Mouse (Mus musculus): ENCODE measurements around the gene Nr6a1. TPM values are rescaled to one million over a fixed set of nuclear protein-coding genes. Genes with fewer than 3 reads are reported as not detected.

The Nr6a1 gene
- polyA plus RNA-seq, 1 experiment from 2014 or later, result 1.5 TPM

- ATAC-seq (ENCODE audit: insufficient number of reproducible peaks, insufficient read depth, low FRiP score, low TSS enrichment, low read depth), result no peak
- no peaks in the 10 kb centered on the region for H3K4me1 ChIP-seq
- H3K4me3 ChIP-seq, result no peak overlapping the region
- H3K27ac ChIP-seq, result no peak overlapping the region
- 50% methylated on average over 4 of the region's 4 CpGs for WGBS
- H3K9me3 ChIP-seq, result no peaks in the 10 kb centered on the region
- no peaks in the 10 kb centered on the region for H3K27me3 ChIP-seq
- no peak overlapping the region for H3K9ac ChIP-seq
- H3K4me2 ChIP-seq, result no peak overlapping the region
- peaks cover 20% of the 10 kb centered on the region for H3K36me3 ChIP-seq
Measured at GRCm38 (mm10) chr2:38864011-38864410, 63.5 kb downstream of the Nr6a1 start.

DNA sequence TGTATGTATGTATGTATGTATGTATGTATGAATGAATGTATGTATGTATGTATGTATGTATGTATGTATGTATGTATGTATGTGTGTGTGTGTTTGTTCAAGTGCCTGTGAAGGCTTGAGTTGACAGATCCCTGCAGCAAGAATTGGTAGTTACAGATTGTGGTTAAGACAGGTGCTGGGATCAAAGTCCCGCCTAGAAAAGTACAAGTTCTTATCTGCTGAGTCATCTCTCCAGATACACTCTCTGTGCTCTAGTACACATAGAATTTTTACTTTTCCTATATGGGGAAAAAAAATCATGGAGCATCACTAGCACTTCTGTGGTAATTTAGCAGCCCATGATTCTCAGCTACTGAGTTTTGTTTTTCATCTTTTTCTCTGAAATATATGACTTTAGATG lies 75.7 kb downstream of the Nr6a1 start:
- Histone ChIP-seq H3K27ac (no peak overlapping the region), H3K4me3 (no peak overlapping the region), H3K9ac (no peak overlapping the region), H3K27me3 (no peaks in the 10 kb centered on the region), H3K36me3 (peaks cover 40% of the 10 kb centered on the region), H3K9me3 (no peaks in the 10 kb centered on the region), H3K4me1 (no peaks in the 10 kb centered on the region), H3K4me2 (no peak overlapping the region)
- ATAC-seq (ENCODE audit: insufficient number of reproducible peaks, insufficient read depth, low FRiP score, low TSS enrichment, low read depth), result no peak
- WGBS, result 76% methylated on average over 1 of the region's 1 CpGs

- no peak overlapping the region for H3K27ac ChIP-seq
Measured at GRCm38 (mm10) chr2:38846319-38846718, 81.2 kb downstream of the Nr6a1 start.

DNA sequence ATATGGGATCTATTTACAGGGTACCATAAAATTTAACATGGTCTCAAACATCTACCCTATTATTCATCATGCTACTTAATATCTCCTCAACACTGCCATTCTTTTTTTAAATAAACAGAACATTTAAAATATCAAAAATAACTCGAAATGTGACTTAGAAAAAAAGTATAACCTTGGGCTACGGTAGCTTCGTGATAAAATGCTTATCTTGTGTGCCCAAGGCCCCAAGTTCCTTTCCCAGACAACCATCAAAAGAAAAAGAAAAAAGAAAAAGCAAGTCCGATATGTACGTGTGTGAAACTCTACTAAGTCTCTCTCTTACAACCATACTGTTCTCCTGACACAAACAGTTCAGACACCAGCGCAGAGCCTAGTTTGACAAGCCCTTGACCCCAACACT lies 92.0 kb downstream of the Nr6a1 start:
- Histone ChIP-seq H3K27me3 (no peaks in the 10 kb centered on the region), H3K4me2 (no peak overlapping the region), H3K4me1 (no peaks in the 10 kb centered on the region), H3K4me3 (no peak overlapping the region), H3K36me3 (peaks cover 34% of the 10 kb centered on the region), H3K9me3 (no peaks in the 10 kb centered on the region), H3K27ac (no peak overlapping the region), H3K9ac (no peak overlapping the region)
- 91% methylated on average over 6 of the region's 6 CpGs for WGBS
- no peak for ATAC-seq (ENCODE audit: insufficient number of reproducible peaks, insufficient read depth, low FRiP score, low TSS enrichment, low read depth)

More at GRCm38 (mm10) chr2:38846319-38846718, 81.2 kb downstream of the Nr6a1 start:
- Histone ChIP-seq H3K9ac (no peak overlapping the region), H3K4me2 (no peak overlapping the region), H3K9me3 (no peaks in the 10 kb centered on the region), H3K4me3 (no peak overlapping the region), H3K36me3 (peaks cover 38% of the 10 kb centered on the region), H3K27me3 (no peaks in the 10 kb centered on the region), H3K4me1 (no peaks in the 10 kb centered on the region)
- no peak for ATAC-seq (ENCODE audit: insufficient number of reproducible peaks, insufficient read depth, low FRiP score, low TSS enrichment, low read depth)
- WGBS, result 87% methylated on average over 2 of the region's 2 CpGs

DNA sequence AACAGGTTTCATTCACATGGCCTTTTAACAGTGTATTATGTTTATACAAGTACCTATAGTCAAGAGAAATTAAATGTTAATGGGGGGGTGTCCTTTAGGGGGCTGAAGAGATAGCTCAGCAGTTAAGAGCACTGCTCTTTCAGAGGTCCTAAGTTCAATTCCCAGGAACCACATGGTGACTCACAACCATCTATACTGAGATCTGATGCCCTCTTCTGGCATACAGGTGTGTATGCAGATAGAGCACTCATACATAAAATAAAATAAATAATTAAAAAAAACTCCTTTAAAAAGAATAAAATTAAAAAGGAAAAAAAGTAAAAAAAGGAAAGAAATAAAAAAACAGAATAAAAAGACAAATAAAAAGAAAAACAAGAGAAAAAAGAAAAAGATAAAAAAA lies 95.5 kb downstream of the Nr6a1 start:
- ATAC-seq (ENCODE audit: insufficient number of reproducible peaks, insufficient read depth, low FRiP score, low TSS enrichment, low read depth), result no peak
- H3K27me3 ChIP-seq, result no peaks in the 10 kb centered on the region
- no peak overlapping the region for H3K4me2 ChIP-seq
- H3K36me3 ChIP-seq, result peaks cover 16% of the 10 kb centered on the region
- H3K4me3 ChIP-seq, result no peak overlapping the region
- H3K9me3 ChIP-seq, result no peaks in the 10 kb centered on the region
- H3K9ac ChIP-seq, result no peak overlapping the region
- H3K27ac ChIP-seq, result no peak overlapping the region
- H3K4me1 ChIP-seq, result no peaks in the 10 kb centered on the region

GRCm38 (mm10) chr2:38829521-38829920 lies 98.0 kb downstream of the Nr6a1 start:
- H3K4me1 ChIP-seq, result peaks cover 5% of the 10 kb centered on the region; the same call in 1 of the 2 replicates

GRCm38 (mm10) chr2:38827801-38828306 lies 99.6 kb downstream of the Nr6a1 start:
- Histone ChIP-seq H3K27ac (no peak overlapping the region), H3K4me1 (peaks cover 5% of the 10 kb centered on the region; the same call in 1 of the 2 replicates), H3K27me3 (no peaks in the 10 kb centered on the region), H3K4me2 (no peak overlapping the region), H3K4me3 (no peak overlapping the region), H3K9me3 (no peaks in the 10 kb centered on the region), H3K36me3 (peaks cover 8% of the 10 kb centered on the region; the same call in 1 of the 2 replicates), H3K9ac (no peak overlapping the region)
- WGBS, result 75% methylated on average over 3 of the region's 3 CpGs
- ATAC-seq (ENCODE audit: insufficient number of reproducible peaks, insufficient read depth, low FRiP score, low TSS enrichment, low read depth), result no peak

More at GRCm38 (mm10) chr2:38829521-38829920, 98.0 kb downstream of the Nr6a1 start:
- no peak overlapping the region for H3K4me3 ChIP-seq
- H3K4me2 ChIP-seq, result no peak overlapping the region
- no peak overlapping the region for H3K9ac ChIP-seq
- peaks cover 9% of the 10 kb centered on the region for H3K36me3 ChIP-seq
- ATAC-seq (ENCODE audit: insufficient number of reproducible peaks, insufficient read depth, low FRiP score, low TSS enrichment, low read depth), result no peak
- no peaks in the 10 kb centered on the region for H3K9me3 ChIP-seq
- no peak overlapping the region for H3K27ac ChIP-seq
- 55% methylated on average over 1 of the region's 1 CpGs for WGBS
- H3K27me3 ChIP-seq, result no peaks in the 10 kb centered on the region

DNA sequence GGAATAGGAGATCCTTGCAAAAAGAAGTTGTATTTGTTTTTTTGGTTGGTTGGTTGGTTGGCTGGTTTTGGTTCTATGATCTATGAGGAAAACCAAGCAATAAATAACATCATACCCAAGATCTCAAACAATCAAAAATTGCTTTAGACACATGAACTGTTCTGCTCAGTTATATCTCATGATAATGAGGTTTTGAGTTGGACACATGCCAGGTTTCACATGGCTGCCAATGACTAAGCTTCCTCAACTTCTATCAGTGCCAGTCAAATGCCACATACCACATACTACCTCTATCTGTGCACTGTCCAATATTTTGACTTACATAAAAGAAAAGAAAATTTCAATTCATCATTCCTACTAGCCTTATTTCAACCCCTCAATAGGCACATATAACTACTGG lies 101.3 kb downstream of the Nr6a1 start:
- peaks cover 5% of the 10 kb centered on the region; the same call in 1 of the 2 replicates for H3K4me1 ChIP-seq
- H3K27ac ChIP-seq, result no peak overlapping the region
- ATAC-seq (ENCODE audit: insufficient number of reproducible peaks, insufficient read depth, low FRiP score, low TSS enrichment, low read depth), result no peak
- no peak overlapping the region for H3K9ac ChIP-seq
- peak overlapping the region; percentile 14; the same call in 1 of the 2 replicates for H3K4me2 ChIP-seq
- H3K36me3 ChIP-seq, result 0 out of 2 replicates have a peak, but pooled peaks cover 3% of the 10 kb centered on the region
- no peaks in the 10 kb centered on the region for H3K27me3 ChIP-seq
- H3K9me3 ChIP-seq, result no peaks in the 10 kb centered on the region
- no peak overlapping the region for H3K4me3 ChIP-seq

DNA sequence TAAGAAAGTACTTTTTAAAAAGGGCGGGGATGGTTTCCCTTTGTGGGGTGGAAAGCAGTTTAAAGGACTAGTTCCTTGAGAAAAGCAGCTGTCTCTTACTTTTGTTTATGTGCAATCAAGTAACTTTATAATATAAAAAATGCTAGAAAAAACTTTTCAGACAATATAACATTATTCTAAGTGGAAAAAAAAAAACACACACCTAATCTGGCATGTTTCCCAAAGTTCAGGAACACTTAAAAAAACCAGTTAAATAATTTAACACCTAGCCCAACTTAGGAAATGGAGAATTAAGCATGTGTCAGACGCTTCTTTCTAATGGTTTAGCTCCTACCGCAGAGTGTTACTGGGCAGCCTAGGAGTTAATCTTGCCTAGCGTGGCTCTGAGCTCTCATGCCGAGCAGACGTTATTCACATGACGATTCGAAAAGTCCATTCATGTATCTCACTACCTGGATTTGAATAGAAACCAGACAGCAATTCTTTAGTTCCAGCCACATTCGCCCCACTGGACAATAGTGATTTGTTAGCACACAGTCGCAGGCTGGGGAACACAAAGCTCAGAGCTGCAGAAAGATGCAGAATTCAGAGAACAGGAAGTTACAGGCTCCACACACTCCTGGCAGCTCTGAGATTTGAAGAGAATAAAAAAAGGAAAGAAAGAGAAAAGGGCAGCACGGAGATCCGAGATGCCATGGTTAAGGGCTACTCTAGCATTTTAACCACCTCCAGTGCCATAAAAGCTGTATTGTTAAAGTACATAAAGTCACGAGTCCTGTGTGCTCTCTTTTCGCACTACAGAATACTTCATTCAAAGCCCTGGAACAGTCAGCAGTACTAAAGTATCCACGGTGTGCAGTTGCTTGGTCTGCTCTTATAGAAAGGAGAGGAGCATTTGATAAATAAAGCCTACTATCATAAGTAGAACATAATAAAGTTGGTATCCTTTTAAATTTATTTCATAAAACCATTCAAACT lies 102.4 kb downstream of the Nr6a1 start:
- ATAC-seq (ENCODE audit: insufficient number of reproducible peaks, insufficient read depth, low FRiP score, low TSS enrichment, low read depth), result no peak
- peak overlapping the region; percentile 66 for H3K4me3 ChIP-seq
- H3K27ac ChIP-seq, result peak overlapping the region; percentile 88
- no peaks in the 10 kb centered on the region for H3K9me3 ChIP-seq
- H3K27me3 ChIP-seq, result no peaks in the 10 kb centered on the region
- H3K36me3 ChIP-seq, result no peaks in the 10 kb centered on the region
- H3K4me2 ChIP-seq, result peak overlapping the region; percentile 64
- H3K4me1 ChIP-seq, result peaks cover 5% of the 10 kb centered on the region; the same call in 1 of the 2 replicates
- WGBS, result 3% methylated on average over 15 of the region's 15 CpGs
- H3K9ac ChIP-seq, result peak overlapping the region; percentile 78

GRCm38 (mm10) chr2:38823912-38824583 lies 103.4 kb downstream of the Nr6a1 start:
- Histone ChIP-seq H3K4me2 (peak overlapping the region; percentile 64), H3K27ac (peak overlapping the region; percentile 97)
- 1% methylated on average over 12 of the region's 12 CpGs for WGBS

DNA sequence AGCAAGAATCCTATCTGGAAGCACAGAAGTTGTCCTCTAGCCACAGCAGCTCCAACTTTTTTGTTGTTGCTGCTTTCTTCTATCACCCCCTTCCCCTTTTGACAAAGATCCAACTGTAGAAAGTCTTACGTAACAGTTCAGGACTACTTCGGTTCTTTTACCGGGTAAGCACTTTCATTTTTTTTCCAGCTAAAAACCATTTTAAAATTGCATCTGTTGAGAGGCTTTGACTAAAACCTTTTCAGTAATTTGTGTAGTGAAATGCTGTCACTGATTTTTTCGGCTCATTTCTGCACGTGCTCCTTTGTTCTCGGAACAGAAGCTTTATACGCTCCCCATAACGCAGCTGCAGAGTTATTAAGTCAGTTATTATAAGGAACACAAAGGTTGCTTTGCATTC lies 104.1 kb downstream of the Nr6a1 start:
- Histone ChIP-seq H3K36me3 (no peaks in the 10 kb centered on the region), H3K4me2 (peak overlapping the region; percentile 64), H3K4me3 (peak overlapping the region; percentile 66), H3K9me3 (no peaks in the 10 kb centered on the region), H3K27ac (peak overlapping the region; percentile 97), H3K9ac (peak overlapping the region; percentile 84), H3K4me1 (peaks cover 5% of the 10 kb centered on the region; the same call in 1 of the 2 replicates), H3K27me3 (no peaks in the 10 kb centered on the region)
- no peak for ATAC-seq (ENCODE audit: insufficient number of reproducible peaks, insufficient read depth, low FRiP score, low TSS enrichment, low read depth)
- WGBS, result 1% methylated on average over 8 of the region's 8 CpGs

More at GRCm38 (mm10) chr2:38823912-38824583, 103.4 kb downstream of the Nr6a1 start:
- Histone ChIP-seq H3K4me3 (peak overlapping the region; percentile 66), H3K27me3 (no peaks in the 10 kb centered on the region), H3K4me1 (peaks cover 5% of the 10 kb centered on the region; the same call in 1 of the 2 replicates), H3K36me3 (no peaks in the 10 kb centered on the region), H3K9me3 (no peaks in the 10 kb centered on the region), H3K9ac (peak overlapping the region; percentile 84)
- peak; percentile 71; the same call in 1 of the 2 replicates for ATAC-seq (ENCODE audit: insufficient number of reproducible peaks, insufficient read depth, low FRiP score, low TSS enrichment, low read depth)
